Mouse (Mus musculus) forebrain, embryonic 12.5 days (tissue): ENCODE measurements at regions not wholly inside any gene's neighbourhood (a gene's known extent, or its start where the extent isn't known, plus 50 kb on each side); places are given as distances from the start of the nearest gene placed in this dataset.

Experiments used
- ATAC-seq: fragments of 200-750 bp; cut with Nextera tagmentation; 2 replicates; pipeline ENCODE4 v1.8.0; 2017; ENCODE audit warnings: moderate TSS enrichment; ENCODE audit not compliant: low FRiP score
- H3K27ac ChIP-seq: fragments of 300-500 bp; sonication (generic); 2 replicates; pipeline ENCODE4 v1.5.1; 2016; ENCODE audit warnings: mild to moderate bottlenecking
- H3K27me3 ChIP-seq: fragments of 300-500 bp; sonication (generic); 2 replicates; pipeline ENCODE4 v1.6.1; 2016; ENCODE audit warnings: mild to moderate bottlenecking
- H3K36me3 ChIP-seq: fragments of 300-500 bp; sonication (generic); replicated peaks from 2 replicates; pipeline ENCODE4 v1.6.1; 2016; ENCODE audit warnings: mild to moderate bottlenecking
- H3K4me1 ChIP-seq: fragments of 300-500 bp; sonication (generic); 2 replicates; pipeline ENCODE4 v1.6.1; 2016
- H3K4me2 ChIP-seq: fragments of 300-500 bp; sonication (generic); 2 replicates; pipeline ENCODE4 v1.6.1; 2016; ENCODE audit warnings: mild to moderate bottlenecking, moderate library complexity
- H3K4me3 ChIP-seq: fragments of 300-500 bp; sonication (generic); replicated peaks from 2 replicates; pipeline ENCODE4 v1.5.1; 2016; ENCODE audit warnings: mild to moderate bottlenecking
- H3K9ac ChIP-seq: fragments of 300-500 bp; sonication (generic); 2 replicates; pipeline ENCODE4 v1.6.1; 2016; ENCODE audit warnings: mild to moderate bottlenecking
- H3K9me3 ChIP-seq: fragments of 300-500 bp; sonication (generic); 2 replicates; pipeline ENCODE4 v1.6.1; 2016
- WGBS: fragments of 180-500 bp; shearing (Covaris S2); methylation state at CpG from one replicate; pipeline ENCODE4 v1.1.7; 2016; 5-methylcytosine and 5-hydroxymethylcytosine counted together

DNA sequence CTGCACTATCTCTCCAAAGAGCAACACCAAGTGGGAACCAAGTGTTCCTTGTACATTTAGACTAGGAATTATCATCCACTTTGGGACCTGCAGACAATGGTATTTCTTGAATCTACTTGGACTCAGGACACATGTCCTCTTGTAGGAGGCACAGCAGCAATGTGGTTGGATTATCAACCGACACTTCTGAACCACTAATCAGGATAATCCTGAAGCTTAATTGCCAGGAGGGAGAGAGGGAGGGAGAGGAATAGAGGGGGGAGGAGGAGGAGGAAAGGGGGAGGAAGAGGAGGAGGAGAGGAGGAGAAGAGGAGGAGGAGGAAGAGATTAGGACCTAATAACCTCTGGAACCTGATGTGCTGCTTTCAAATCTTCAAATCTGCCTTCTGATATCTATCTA is 167.5 kb downstream of the Trib2 start:
- H3K4me3 ChIP-seq, result no peak overlapping the region
- no peak overlapping the region for H3K9ac ChIP-seq
- H3K4me2 ChIP-seq, result no peak overlapping the region
- ATAC-seq, result no peak
- H3K27ac ChIP-seq, result no peak overlapping the region
- no peaks in the 10 kb centered on the region for H3K27me3 ChIP-seq
- 22% methylated on average over 1 of the region's 1 CpGs for WGBS
- no peaks in the 10 kb centered on the region for H3K36me3 ChIP-seq
- peaks cover 3% of the 10 kb centered on the region; the same call in 1 of the 2 replicates for H3K4me1 ChIP-seq
- no peaks in the 10 kb centered on the region for H3K9me3 ChIP-seq

GRCm38 (mm10) chr12:15644074-15644672 is 172.5 kb downstream of the Trib2 start:
- Histone ChIP-seq H3K36me3 (no peaks in the 10 kb centered on the region), H3K9ac (no peak overlapping the region), H3K9me3 (no peaks in the 10 kb centered on the region), H3K27me3 (no peaks in the 10 kb centered on the region), H3K4me2 (no peak overlapping the region), H3K4me3 (no peak overlapping the region), H3K4me1 (peaks cover 6% of the 10 kb centered on the region; the same call in 1 of the 2 replicates), H3K27ac (peak overlapping the region; percentile 31; the same call in 1 of the 2 replicates)
- ATAC-seq, result peak; percentile 68; the same call in 1 of the 2 replicates
- 42% methylated on average over 9 of the region's 9 CpGs for WGBS

- H3K9me3 ChIP-seq, result no peaks in the 10 kb centered on the region
- peak; percentile 45; the same call in 1 of the 2 replicates for ATAC-seq
- H3K27ac ChIP-seq, result no peak overlapping the region
- WGBS, result 56% methylated on average over 3 of the region's 3 CpGs
- no peak overlapping the region for H3K4me3 ChIP-seq
- H3K9ac ChIP-seq, result no peak overlapping the region
- H3K27me3 ChIP-seq, result no peaks in the 10 kb centered on the region
- no peaks in the 10 kb centered on the region for H3K36me3 ChIP-seq
- peaks cover 6% of the 10 kb centered on the region; the same call in 1 of the 2 replicates for H3K4me1 ChIP-seq
- no peak overlapping the region for H3K4me2 ChIP-seq
These were observed 173.1 kb downstream of the Trib2 start for GRCm38 (mm10) chr12:15643669-15644068.

GRCm38 (mm10) chr12:15640320-15640719 is 176.4 kb downstream of the Trib2 start:
- H3K9me3 ChIP-seq, result no peaks in the 10 kb centered on the region
- no peaks in the 10 kb centered on the region for H3K36me3 ChIP-seq
- H3K27me3 ChIP-seq, result no peaks in the 10 kb centered on the region
- WGBS, result 89% methylated on average over 5 of the region's 5 CpGs
- no peak for ATAC-seq
- H3K27ac ChIP-seq, result no peak overlapping the region
- H3K4me2 ChIP-seq, result no peak overlapping the region
- H3K4me3 ChIP-seq, result no peak overlapping the region
- peaks cover 6% of the 10 kb centered on the region; the same call in 1 of the 2 replicates for H3K4me1 ChIP-seq
- no peak overlapping the region for H3K9ac ChIP-seq

DNA sequence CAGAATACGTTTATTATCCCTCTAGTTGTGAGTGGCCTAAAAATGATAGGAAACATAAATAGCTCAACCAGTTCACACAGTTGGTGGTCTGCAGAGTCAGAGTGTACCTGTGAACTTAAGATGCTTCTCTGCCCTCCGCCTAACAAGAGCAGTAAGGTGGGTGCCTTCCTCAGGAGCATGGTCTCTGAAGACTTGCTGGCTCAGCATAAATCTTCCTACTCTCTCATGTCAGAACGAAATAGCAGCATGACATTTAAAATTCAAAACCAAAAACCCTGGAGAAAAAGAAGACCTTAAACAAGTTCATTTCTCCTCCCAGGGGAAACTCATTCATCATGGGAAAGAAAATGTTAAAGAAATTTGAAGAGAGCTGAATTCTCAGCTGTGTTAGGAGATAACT is 186.8 kb downstream of the Trib2 start:
- 81% methylated on average over 3 of the region's 3 CpGs for WGBS
- H3K27ac ChIP-seq, result no peak overlapping the region
- no peak overlapping the region for H3K4me2 ChIP-seq
- H3K27me3 ChIP-seq, result no peaks in the 10 kb centered on the region
- no peaks in the 10 kb centered on the region for H3K9me3 ChIP-seq
- no peaks in the 10 kb centered on the region for H3K4me1 ChIP-seq
- ATAC-seq, result no peak
- H3K36me3 ChIP-seq, result no peaks in the 10 kb centered on the region
- no peak overlapping the region for H3K4me3 ChIP-seq
- no peak overlapping the region for H3K9ac ChIP-seq

GRCm38 (mm10) chr12:15619521-15619920 is 197.2 kb downstream of the Trib2 start:
- no peak for ATAC-seq
- 82% methylated on average over 2 of the region's 2 CpGs for WGBS
- H3K9ac ChIP-seq, result no peak overlapping the region

GRCm38 (mm10) chr12:15617312-15617711 is 199.4 kb downstream of the Trib2 start:
- H3K27me3 ChIP-seq, result no peaks in the 10 kb centered on the region
- 53% methylated on average over 1 of the region's 1 CpGs for WGBS
- H3K4me3 ChIP-seq, result no peak overlapping the region
- no peaks in the 10 kb centered on the region for H3K9me3 ChIP-seq
- H3K4me2 ChIP-seq, result no peak overlapping the region
- no peak for ATAC-seq
- no peak overlapping the region for H3K9ac ChIP-seq
- H3K4me1 ChIP-seq, result peaks cover 5% of the 10 kb centered on the region
- H3K27ac ChIP-seq, result no peak overlapping the region
- H3K36me3 ChIP-seq, result no peaks in the 10 kb centered on the region

More at GRCm38 (mm10) chr12:15619521-15619920, 197.2 kb downstream of the Trib2 start:
- H3K36me3 ChIP-seq, result no peaks in the 10 kb centered on the region
- no peak overlapping the region for H3K27ac ChIP-seq
- H3K9me3 ChIP-seq, result no peaks in the 10 kb centered on the region
- no peaks in the 10 kb centered on the region for H3K27me3 ChIP-seq
- H3K4me3 ChIP-seq, result no peak overlapping the region
- H3K4me1 ChIP-seq, result peaks cover 5% of the 10 kb centered on the region
- H3K4me2 ChIP-seq, result no peak overlapping the region

DNA sequence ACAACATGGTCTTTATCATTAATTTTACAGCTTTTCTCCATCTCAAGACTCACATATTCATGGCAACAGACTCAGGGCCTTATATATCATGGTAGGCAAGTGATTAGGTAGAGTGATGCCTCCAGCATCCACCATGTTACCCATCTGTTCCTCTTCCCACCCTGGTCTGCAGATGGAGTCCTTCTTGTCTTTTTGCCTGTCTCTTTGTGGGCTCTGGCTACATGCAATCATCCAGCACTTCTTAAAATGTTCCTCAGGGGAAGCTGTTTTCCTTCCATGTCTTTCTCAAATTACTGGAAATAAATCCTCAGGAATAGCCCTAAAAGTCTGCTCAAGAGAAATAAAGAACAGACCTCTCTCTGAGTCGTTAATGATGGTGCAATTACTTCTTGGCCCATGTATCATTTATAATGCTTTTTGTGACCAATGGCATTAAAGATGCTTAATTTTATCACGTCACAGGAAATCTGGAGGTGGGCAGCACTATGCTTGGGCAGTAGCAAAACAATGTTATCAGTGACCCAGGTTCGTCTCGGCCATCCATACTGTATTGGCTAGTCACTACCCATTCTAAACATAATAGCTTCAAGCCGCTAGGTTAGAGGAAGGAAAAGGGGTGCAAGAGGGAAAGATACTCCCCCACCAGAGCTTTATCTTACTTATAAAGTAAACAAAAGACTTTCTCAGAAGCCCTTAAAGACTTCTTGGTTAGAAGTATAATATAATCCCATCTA is 204.7 kb downstream of the Trib2 start:
- Histone ChIP-seq H3K27ac (no peak overlapping the region), H3K9me3 (no peaks in the 10 kb centered on the region), H3K4me1 (no peaks in the 10 kb centered on the region; the same call in 1 of the 2 replicates), H3K4me3 (no peak overlapping the region), H3K27me3 (no peaks in the 10 kb centered on the region), H3K36me3 (no peaks in the 10 kb centered on the region), H3K9ac (no peak overlapping the region), H3K4me2 (no peak overlapping the region)
- WGBS, result 91% methylated on average over 5 of the region's 5 CpGs
- ATAC-seq, result no peak

DNA sequence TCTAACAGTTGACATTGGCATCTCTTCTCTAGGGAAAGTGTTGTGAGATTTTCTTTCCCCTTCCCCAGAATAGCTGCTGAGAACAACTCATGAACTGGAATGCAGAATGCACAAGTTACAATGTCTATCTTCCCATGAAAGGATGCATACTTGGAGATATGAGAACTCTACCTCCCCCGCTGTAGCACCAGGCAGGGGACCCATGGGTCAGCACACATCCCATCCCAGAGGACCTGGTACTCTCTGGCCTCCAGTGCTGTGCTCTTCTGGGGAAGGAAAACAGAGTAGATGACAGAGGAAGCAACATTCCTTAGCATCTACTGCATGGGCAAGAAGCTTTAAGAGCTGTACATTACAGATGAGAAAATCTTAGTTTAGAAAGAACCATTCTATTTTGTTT is 209.6 kb downstream of the Trib2 start:
- 90% methylated on average over 1 of the region's 1 CpGs for whole genome bisulfite sequencing
- Histone ChIP-seq H3K4me1 (peaks cover 19% of the 10 kb centered on the region), H3K27ac (no peak overlapping the region), H3K4me2 (no peak overlapping the region), H3K36me3 (no peaks in the 10 kb centered on the region), H3K27me3 (no peaks in the 10 kb centered on the region), H3K9me3 (no peaks in the 10 kb centered on the region), H3K9ac (no peak overlapping the region), H3K4me3 (no peak overlapping the region)
- ATAC-seq, result no peak

DNA sequence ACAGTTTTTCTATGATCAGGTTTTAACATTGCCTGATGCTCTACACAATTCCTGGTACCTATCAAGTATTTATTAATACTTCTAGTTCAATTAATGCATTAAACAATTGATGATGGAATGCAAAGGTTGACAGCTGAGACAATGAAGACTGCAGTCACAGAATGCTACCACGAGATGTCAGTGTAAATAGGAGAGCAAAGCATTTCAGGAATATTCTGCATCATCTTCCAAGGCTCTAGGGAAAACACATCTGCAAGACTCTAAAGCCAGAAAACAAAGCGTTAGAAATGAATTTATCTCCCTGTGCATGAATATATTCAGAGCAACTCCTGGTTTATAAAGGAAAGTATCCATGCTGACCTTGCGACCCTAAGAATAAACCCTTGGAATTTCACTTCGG is 210.6 kb downstream of the Trib2 start:
- no peak overlapping the region for H3K9ac ChIP-seq
- H3K4me1 ChIP-seq, result peaks cover 19% of the 10 kb centered on the region
- no peak overlapping the region for H3K4me3 ChIP-seq
- H3K9me3 ChIP-seq, result no peaks in the 10 kb centered on the region
- H3K27me3 ChIP-seq, result no peaks in the 10 kb centered on the region
- ATAC-seq, result 0 out of 2 replicates have a peak, but pooled peaks have one; percentile 20
- H3K36me3 ChIP-seq, result no peaks in the 10 kb centered on the region
- no peak overlapping the region for H3K4me2 ChIP-seq
- no peak overlapping the region for H3K27ac ChIP-seq
- 51% methylated on average over 4 of the region's 4 CpGs for WGBS

GRCm38 (mm10) chr12:15604630-15605029 is 212.1 kb downstream of the Trib2 start:
- Histone ChIP-seq H3K9me3 (no peaks in the 10 kb centered on the region), H3K4me1 (peaks cover 19% of the 10 kb centered on the region), H3K4me3 (no peak overlapping the region), H3K4me2 (no peak overlapping the region), H3K36me3 (no peaks in the 10 kb centered on the region), H3K9ac (no peak overlapping the region), H3K27ac (no peak overlapping the region), H3K27me3 (no peaks in the 10 kb centered on the region)
- no peak for ATAC-seq
- 88% methylated on average over 1 of the region's 1 CpGs for WGBS

- no peak overlapping the region for H3K27ac ChIP-seq
These were observed 212.8 kb downstream of the Trib2 start for GRCm38 (mm10) chr12:15603885-15604284.

GRCm38 (mm10) chr12:15603319-15603718 is 213.4 kb downstream of the Trib2 start:
- 47% methylated on average over 5 of the region's 5 CpGs for WGBS
- peaks cover 19% of the 10 kb centered on the region for H3K4me1 ChIP-seq
- no peak for ATAC-seq
- H3K9ac ChIP-seq, result no peak overlapping the region
- H3K9me3 ChIP-seq, result no peaks in the 10 kb centered on the region
- H3K4me3 ChIP-seq, result no peak overlapping the region
- no peak overlapping the region for H3K4me2 ChIP-seq
- no peak overlapping the region for H3K27ac ChIP-seq
- no peaks in the 10 kb centered on the region for H3K27me3 ChIP-seq
- no peaks in the 10 kb centered on the region for H3K36me3 ChIP-seq

More at GRCm38 (mm10) chr12:15603885-15604284, 212.8 kb downstream of the Trib2 start:
- Histone ChIP-seq H3K4me3 (no peak overlapping the region), H3K27me3 (no peaks in the 10 kb centered on the region), H3K4me2 (no peak overlapping the region), H3K4me1 (peaks cover 19% of the 10 kb centered on the region), H3K9ac (no peak overlapping the region), H3K36me3 (no peaks in the 10 kb centered on the region), H3K9me3 (no peaks in the 10 kb centered on the region)
- no peak for ATAC-seq
- WGBS, result 59% methylated on average over 5 of the region's 5 CpGs
